Mouse (Mus musculus) lung, embryonic 16.5 days (tissue): ENCODE results near the gene Gm47996. TPM values are rescaled to one million over a fixed set of nuclear protein-coding genes. Genes with fewer than 3 reads are reported as not detected.

ENCODE experiments used
- ATAC-seq: fragments of 200-750 bp; cut with Nextera tagmentation; 2 replicates; pipeline ENCODE4 v1.8.0; 2017; ENCODE audit warnings: low read depth, mild to moderate bottlenecking, moderate library complexity
- H3K27ac ChIP-seq: fragments of 300-500 bp; sonication (generic); 2 replicates; pipeline ENCODE4 v1.5.1; 2014; ENCODE audit warnings: mild to moderate bottlenecking, control low read depth, low read length
- H3K27me3 ChIP-seq: fragments of 300-500 bp; sonication (generic); 2 replicates; pipeline ENCODE4 v1.6.1; 2014; ENCODE audit warnings: low read depth, low read length, mixed read lengths; ENCODE audit not compliant: control insufficient read depth, insufficient read depth
- H3K36me3 ChIP-seq: fragments of 300-500 bp; sonication (generic); 2 replicates; pipeline ENCODE4 v1.6.1; 2014; ENCODE audit warnings: low read length; ENCODE audit not compliant: control insufficient read depth, insufficient read depth
- H3K4me1 ChIP-seq: fragments of 300-500 bp; sonication (generic); replicated peaks from 2 replicates; pipeline ENCODE4 v1.6.1; 2014; ENCODE audit warnings: low read length, mixed read lengths; ENCODE audit not compliant: control insufficient read depth, insufficient read depth
- H3K4me2 ChIP-seq: fragments of 300-500 bp; sonication (generic); 2 replicates; pipeline ENCODE4 v1.6.1; 2014; ENCODE audit warnings: low read depth, low read length, control low read depth
- H3K4me3 ChIP-seq: fragments of 300-500 bp; sonication (generic); 2 replicates; pipeline ENCODE4 v1.5.1; 2014; ENCODE audit warnings: mild to moderate bottlenecking, low read length, control low read depth
- H3K9ac ChIP-seq: fragments of 300-500 bp; sonication (generic); 2 replicates; pipeline ENCODE4 v1.6.1; 2014; ENCODE audit warnings: low read length, control low read depth
- H3K9me3 ChIP-seq: fragments of 300-500 bp; sonication (generic); 2 replicates; pipeline ENCODE4 v1.6.1; 2016; ENCODE audit warnings: low read length; ENCODE audit not compliant: control insufficient read depth
- WGBS: fragments of 180-500 bp; shearing (Covaris S2); extraction: QIAGEN DNeasy Blood & Tissue Kit; methylation state at CpG from one replicate; pipeline ENCODE4 v1.1.7; 2014; 5-methylcytosine and 5-hydroxymethylcytosine counted together
- polyA plus RNA-seq: library from polyadenylated mRNA; unstranded; fragments of >200 nt; fragmentation: Nextera tagmentation; extraction: Ambion mirVana; gene quantifications from 2 replicates; pipeline ENCODE4 v1.2.1, GENCODE M21; 2015

The Gm47996 gene
- polyA plus RNA-seq, 1 experiment from 2014 or later: not detected

- 73% methylated on average over 7 of the region's 7 CpGs for WGBS
- no peak overlapping the region for H3K9ac ChIP-seq
- no peak overlapping the region for H3K27ac ChIP-seq
- no peaks in the 10 kb centered on the region for H3K4me1 ChIP-seq
- no peak for ATAC-seq
- no peak overlapping the region for H3K4me3 ChIP-seq
- H3K36me3 ChIP-seq: no peaks in the 10 kb centered on the region
- no peaks in the 10 kb centered on the region for H3K9me3 ChIP-seq
- no peak overlapping the region for H3K4me2 ChIP-seq
- H3K27me3 ChIP-seq: no peaks in the 10 kb centered on the region
These were observed 10.2 kb downstream of the Gm47996 start for GRCm38 (mm10) chr1:151220098-151220497.

- no peak overlapping the region for H3K9ac ChIP-seq
- no peak overlapping the region for H3K4me2 ChIP-seq
- WGBS: 77% methylated on average over 10 of the region's 10 CpGs
- ATAC-seq: no peak
- H3K27ac ChIP-seq: no peak overlapping the region
- no peaks in the 10 kb centered on the region for H3K4me1 ChIP-seq
- H3K27me3 ChIP-seq: no peaks in the 10 kb centered on the region
- no peaks in the 10 kb centered on the region for H3K9me3 ChIP-seq
- H3K36me3 ChIP-seq: no peaks in the 10 kb centered on the region
- H3K4me3 ChIP-seq: no peak overlapping the region
These were observed 12.8 kb downstream of the Gm47996 start for GRCm38 (mm10) chr1:151222561-151223267.

- ATAC-seq: no peak
- Histone ChIP-seq H3K9me3 (no peaks in the 10 kb centered on the region), H3K4me1 (no peaks in the 10 kb centered on the region), H3K9ac (no peak overlapping the region), H3K27ac (no peak overlapping the region), H3K4me2 (no peak overlapping the region), H3K27me3 (no peaks in the 10 kb centered on the region), H3K4me3 (no peak overlapping the region), H3K36me3 (no peaks in the 10 kb centered on the region)
- 33% methylated on average over 1 of the region's 1 CpGs for WGBS
These were observed 13.4 kb downstream of the Gm47996 start for GRCm38 (mm10) chr1:151223377-151223776.

GRCm38 (mm10) chr1:151224536-151224935 is 14.6 kb downstream of the Gm47996 start:
- Histone ChIP-seq H3K9me3 (no peaks in the 10 kb centered on the region), H3K27me3 (no peaks in the 10 kb centered on the region), H3K27ac (no peak overlapping the region), H3K4me3 (no peak overlapping the region), H3K4me1 (no peaks in the 10 kb centered on the region), H3K4me2 (no peak overlapping the region), H3K36me3 (no peaks in the 10 kb centered on the region), H3K9ac (no peak overlapping the region)
- 93% methylated on average over 1 of the region's 1 CpGs for WGBS
- no peak for ATAC-seq

GRCm38 (mm10) chr1:151227506-151227905 is 17.6 kb downstream of the Gm47996 start:
- Histone ChIP-seq H3K27me3 (no peaks in the 10 kb centered on the region), H3K4me3 (no peak overlapping the region), H3K27ac (no peak overlapping the region), H3K4me2 (no peak overlapping the region), H3K9me3 (no peaks in the 10 kb centered on the region), H3K4me1 (no peaks in the 10 kb centered on the region), H3K36me3 (no peaks in the 10 kb centered on the region), H3K9ac (no peak overlapping the region)
- 65% methylated on average over 8 of the region's 8 CpGs for WGBS
- no peak for ATAC-seq

GRCm38 (mm10) chr1:151228320-151228989 is 18.5 kb downstream of the Gm47996 start:
- no peak for ATAC-seq
- H3K4me2 ChIP-seq: no peak overlapping the region
- no peaks in the 10 kb centered on the region for H3K9me3 ChIP-seq
- H3K4me3 ChIP-seq: no peak overlapping the region
- no peaks in the 10 kb centered on the region for H3K36me3 ChIP-seq
- no peak overlapping the region for H3K27ac ChIP-seq
- no peak overlapping the region for H3K9ac ChIP-seq
- H3K27me3 ChIP-seq: no peaks in the 10 kb centered on the region
- WGBS: 68% methylated on average over 1 of the region's 1 CpGs
- H3K4me1 ChIP-seq: no peaks in the 10 kb centered on the region

GRCm38 (mm10) chr1:151232346-151232745 is 22.4 kb downstream of the Gm47996 start:
- no peaks in the 10 kb centered on the region for H3K9me3 ChIP-seq
- no peak overlapping the region for H3K4me3 ChIP-seq
- no peak for ATAC-seq
- no peaks in the 10 kb centered on the region for H3K27me3 ChIP-seq
- peaks cover 11% of the 10 kb centered on the region; the same call in 1 of the 2 replicates for H3K4me1 ChIP-seq
- no peaks in the 10 kb centered on the region for H3K36me3 ChIP-seq
- WGBS: 80% methylated on average over 3 of the region's 3 CpGs
- H3K4me2 ChIP-seq: no peak overlapping the region
- H3K27ac ChIP-seq: no peak overlapping the region
- H3K9ac ChIP-seq: no peak overlapping the region

- Histone ChIP-seq H3K4me1 (peaks cover 13% of the 10 kb centered on the region; the same call in 1 of the 2 replicates), H3K36me3 (no peaks in the 10 kb centered on the region), H3K4me2 (no peak overlapping the region), H3K9ac (no peak overlapping the region), H3K9me3 (no peaks in the 10 kb centered on the region), H3K27ac (no peak overlapping the region), H3K4me3 (no peak overlapping the region), H3K27me3 (no peaks in the 10 kb centered on the region)
- 53% methylated on average over 3 of the region's 3 CpGs for WGBS
- no peak for ATAC-seq
These were observed 23.8 kb downstream of the Gm47996 start for GRCm38 (mm10) chr1:151233756-151234155.

- peak; percentile 41 for ATAC-seq
These were observed 25.6 kb downstream of the Gm47996 start for GRCm38 (mm10) chr1:151235574-151235973.

More at GRCm38 (mm10) chr1:151235574-151235973, 25.6 kb downstream of the Gm47996 start:
- no peak overlapping the region for H3K9ac ChIP-seq
- H3K27me3 ChIP-seq: no peaks in the 10 kb centered on the region
- H3K4me2 ChIP-seq: no peak overlapping the region
- H3K4me1 ChIP-seq: peaks cover 13% of the 10 kb centered on the region; the same call in 1 of the 2 replicates
- no peak overlapping the region for H3K4me3 ChIP-seq
- 47% methylated on average over 2 of the region's 2 CpGs for WGBS
- no peaks in the 10 kb centered on the region for H3K36me3 ChIP-seq
- 0 out of 2 replicates have a peak overlapping the region, but pooled peaks have one; percentile 24 for H3K27ac ChIP-seq
- peaks cover 5% of the 10 kb centered on the region; the same call in 1 of the 2 replicates for H3K9me3 ChIP-seq
